Mouse (Mus musculus) midbrain, postnatal 0 days (tissue): ENCODE measurements at regions not wholly inside any gene's neighbourhood (a gene's known extent, or its start where the extent isn't known, plus 50 kb on each side); places are given as distances from the start of the nearest gene placed in this dataset.
A peak's percentile ranks its signal among the peaks of the same experiment; 100 is the strongest.

Experiments
- ATAC-seq: fragments of 200-750 bp; cut with Nextera tagmentation; 2 replicates; pipeline ENCODE4 v1.8.0; 2017; ENCODE audit warnings: moderate number of reproducible peaks, mild to moderate bottlenecking, moderate TSS enrichment, moderate library complexity; ENCODE audit not compliant: low FRiP score
- DNase-seq: peaks from one replicate; pipeline ENCODE4 v3.0.0-alpha.2; 2015; ENCODE audit warnings: low spot score
- H3K27ac ChIP-seq: fragments of 300-500 bp; sonication (generic); 2 replicates; pipeline ENCODE4 v1.5.1; 2014; ENCODE audit warnings: low read depth, mild to moderate bottlenecking, low read length, mixed read lengths
- H3K27me3 ChIP-seq: fragments of 300-500 bp; sonication (generic); 2 replicates; pipeline ENCODE4 v1.6.1; 2014; ENCODE audit warnings: low read length, control low read depth, mixed read lengths; ENCODE audit not compliant: insufficient read depth
- H3K36me3 ChIP-seq: fragments of 300-500 bp; sonication (generic); 2 replicates; pipeline ENCODE4 v1.6.1; 2014; ENCODE audit warnings: low read length, control low read depth, mixed read lengths; ENCODE audit not compliant: insufficient read depth
- H3K4me1 ChIP-seq: fragments of 300-500 bp; sonication (generic); 2 replicates; pipeline ENCODE4 v1.6.1; 2014; ENCODE audit warnings: mild to moderate bottlenecking, control low read depth, antibody characterized with exemption, low read length, mixed read lengths; ENCODE audit not compliant: insufficient read depth
- H3K4me2 ChIP-seq: fragments of 300-500 bp; sonication (generic); 2 replicates; pipeline ENCODE4 v1.6.1; 2014; ENCODE audit warnings: low read depth, mild to moderate bottlenecking, low read length, mixed read lengths; ENCODE audit not compliant: poor library complexity, severe bottlenecking
- H3K4me3 ChIP-seq: fragments of 300-500 bp; sonication (generic); 2 replicates; pipeline ENCODE4 v1.5.1; 2014; ENCODE audit warnings: low read depth, mild to moderate bottlenecking, low read length, moderate library complexity
- H3K9ac ChIP-seq: fragments of 300-500 bp; sonication (generic); replicated peaks from 2 replicates; pipeline ENCODE4 v1.6.1; 2014; ENCODE audit warnings: mild to moderate bottlenecking, low read length, moderate library complexity, mixed read lengths; ENCODE audit not compliant: poor library complexity, severe bottlenecking
- H3K9me3 ChIP-seq: fragments of 300-500 bp; sonication (generic); 2 replicates; pipeline ENCODE4 v1.6.1; 2016; ENCODE audit warnings: low read length, control low read depth
- CTCF ChIP-seq: IDR thresholded peaks from 2 replicates; pipeline ENCODE4 v1.5.1; 2016; ENCODE audit warnings: antibody characterized with exemption, mild to moderate bottlenecking
- WGBS: fragments of 180-500 bp; shearing (Covaris S2); extraction: QIAGEN DNeasy Blood & Tissue Kit; methylation state at CpG from one replicate; pipeline ENCODE4 v1.1.7; 2014; 5-methylcytosine and 5-hydroxymethylcytosine counted together

- WGBS, result 43% methylated on average over 10 of the region's 10 CpGs
- ATAC-seq, result no peak
- Histone ChIP-seq H3K27me3 (no peaks in the 10 kb centered on the region; the same call in 1 of the 2 replicates), H3K4me2 (no peak overlapping the region), H3K27ac (no peak overlapping the region), H3K4me1 (no peaks in the 10 kb centered on the region), H3K9ac (no peak overlapping the region), H3K9me3 (no peaks in the 10 kb centered on the region), H3K4me3 (no peak overlapping the region), H3K36me3 (no peaks in the 10 kb centered on the region)
- no peak for DNase-seq
- TF ChIP-seq CTCF, result no peak
Measured at GRCm38 (mm10) chr7:133315197-133316029, 191.3 kb upstream of the Ctbp2 start.

GRCm38 (mm10) chr7:133313115-133313514, 189.0 kb upstream of the Ctbp2 start:
- Histone ChIP-seq H3K9me3 (no peaks in the 10 kb centered on the region), H3K27ac (no peak overlapping the region), H3K27me3 (no peaks in the 10 kb centered on the region; the same call in 1 of the 2 replicates), H3K36me3 (no peaks in the 10 kb centered on the region), H3K4me3 (no peak overlapping the region), H3K9ac (no peak overlapping the region), H3K4me2 (no peak overlapping the region), H3K4me1 (no peaks in the 10 kb centered on the region)
- 18% methylated on average over 5 of the region's 5 CpGs for WGBS
- peak; percentile 27 for DNase-seq
- no peak for ATAC-seq
- no peak for TF ChIP-seq CTCF

GRCm38 (mm10) chr7:133311116-133311801, 187.1 kb upstream of the Ctbp2 start:
- no peaks in the 10 kb centered on the region for H3K4me1 ChIP-seq
- no peaks in the 10 kb centered on the region for H3K36me3 ChIP-seq
- H3K9ac ChIP-seq, result no peak overlapping the region
- H3K4me3 ChIP-seq, result no peak overlapping the region
- 0 out of 2 replicates have a peak, but pooled peaks have one; percentile 18 for TF ChIP-seq CTCF
- no peak for ATAC-seq
- H3K4me2 ChIP-seq, result no peak overlapping the region
- no peak for DNase-seq
- no peaks in the 10 kb centered on the region; the same call in 1 of the 2 replicates for H3K27me3 ChIP-seq
- no peaks in the 10 kb centered on the region for H3K9me3 ChIP-seq
- 35% methylated on average over 9 of the region's 9 CpGs for WGBS
- H3K27ac ChIP-seq, result no peak overlapping the region

DNA sequence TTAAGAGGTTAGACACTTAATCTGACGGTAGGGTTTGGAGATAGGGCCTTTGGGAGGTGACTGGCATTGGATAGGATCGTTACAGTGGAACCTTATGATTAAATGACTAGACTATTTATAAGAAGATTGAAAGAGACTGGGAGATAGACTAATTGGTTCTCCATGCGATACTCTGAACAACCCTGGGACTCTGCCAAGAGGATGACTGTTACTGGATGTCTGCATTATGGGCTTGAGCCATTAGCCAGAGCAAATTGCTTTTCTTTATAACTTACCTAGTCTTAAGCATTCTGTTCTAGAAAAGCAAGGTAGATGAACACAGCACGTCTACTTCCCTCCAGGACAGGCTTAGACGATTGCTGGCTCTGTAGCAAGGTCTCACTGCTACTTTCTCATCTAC, 180.3 kb upstream of the Ctbp2 start:
- H3K36me3 ChIP-seq, result no peaks in the 10 kb centered on the region
- H3K9me3 ChIP-seq, result no peaks in the 10 kb centered on the region
- no peaks in the 10 kb centered on the region for H3K4me1 ChIP-seq
- 74% methylated on average over 5 of the region's 5 CpGs for WGBS
- TF ChIP-seq CTCF, result no peak
- H3K9ac ChIP-seq, result no peak overlapping the region
- no peak for ATAC-seq
- no peak overlapping the region for H3K4me2 ChIP-seq
- no peak overlapping the region for H3K27ac ChIP-seq
- no peak overlapping the region for H3K4me3 ChIP-seq
- H3K27me3 ChIP-seq, result no peaks in the 10 kb centered on the region
- DNase-seq, result no peak

DNA sequence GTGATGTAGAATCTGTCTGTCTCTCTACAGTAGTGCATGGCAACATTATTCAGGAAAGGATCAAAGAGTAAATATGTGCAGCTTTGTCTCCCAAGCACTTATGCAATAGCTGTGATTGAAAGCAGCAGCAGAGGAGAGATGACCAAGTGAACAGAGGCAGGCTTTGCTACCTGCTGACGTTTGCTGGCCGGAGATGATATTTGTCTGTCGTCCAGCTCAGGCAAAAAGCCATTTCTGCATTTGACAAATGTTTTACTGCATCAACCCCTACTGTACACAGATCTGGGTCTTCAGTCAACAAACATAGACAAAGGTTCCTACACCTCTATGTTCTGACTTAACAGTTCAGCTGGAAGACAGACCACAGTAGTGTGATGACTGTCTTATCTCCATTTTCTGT, 166.3 kb upstream of the Ctbp2 start:
- Histone ChIP-seq H3K4me2 (no peak overlapping the region), H3K27ac (no peak overlapping the region), H3K4me3 (no peak overlapping the region), H3K9me3 (no peaks in the 10 kb centered on the region), H3K4me1 (no peaks in the 10 kb centered on the region), H3K36me3 (no peaks in the 10 kb centered on the region), H3K27me3 (no peaks in the 10 kb centered on the region), H3K9ac (no peak overlapping the region)
- 82% methylated on average over 3 of the region's 3 CpGs for WGBS
- no peak for TF ChIP-seq CTCF
- DNase-seq (no peak), ATAC-seq (no peak)

- no peak for TF ChIP-seq CTCF
- no peaks in the 10 kb centered on the region for H3K27me3 ChIP-seq
- no peak overlapping the region for H3K9ac ChIP-seq
- ATAC-seq, result no peak
- H3K4me2 ChIP-seq, result no peak overlapping the region
- no peaks in the 10 kb centered on the region for H3K4me1 ChIP-seq
- H3K36me3 ChIP-seq, result no peaks in the 10 kb centered on the region
- no peaks in the 10 kb centered on the region for H3K9me3 ChIP-seq
- H3K27ac ChIP-seq, result no peak overlapping the region
- 46% methylated on average over 3 of the region's 3 CpGs for WGBS
- DNase-seq, result no peak
- H3K4me3 ChIP-seq, result no peak overlapping the region
Measured at GRCm38 (mm10) chr7:133288236-133288635, 164.1 kb upstream of the Ctbp2 start.
